Mouse (Mus musculus): ENCODE data around the gene Pdcd7. TPM values are rescaled to one million over a fixed set of nuclear protein-coding genes. Genes with fewer than 3 reads are reported as not detected.

The Pdcd7 gene
- polyA plus RNA-seq (2015; fragmentation: Nextera tagmentation; extraction: Ambion mirVana): 4.3 and 4.6 TPM in 2 replicates

DNA sequence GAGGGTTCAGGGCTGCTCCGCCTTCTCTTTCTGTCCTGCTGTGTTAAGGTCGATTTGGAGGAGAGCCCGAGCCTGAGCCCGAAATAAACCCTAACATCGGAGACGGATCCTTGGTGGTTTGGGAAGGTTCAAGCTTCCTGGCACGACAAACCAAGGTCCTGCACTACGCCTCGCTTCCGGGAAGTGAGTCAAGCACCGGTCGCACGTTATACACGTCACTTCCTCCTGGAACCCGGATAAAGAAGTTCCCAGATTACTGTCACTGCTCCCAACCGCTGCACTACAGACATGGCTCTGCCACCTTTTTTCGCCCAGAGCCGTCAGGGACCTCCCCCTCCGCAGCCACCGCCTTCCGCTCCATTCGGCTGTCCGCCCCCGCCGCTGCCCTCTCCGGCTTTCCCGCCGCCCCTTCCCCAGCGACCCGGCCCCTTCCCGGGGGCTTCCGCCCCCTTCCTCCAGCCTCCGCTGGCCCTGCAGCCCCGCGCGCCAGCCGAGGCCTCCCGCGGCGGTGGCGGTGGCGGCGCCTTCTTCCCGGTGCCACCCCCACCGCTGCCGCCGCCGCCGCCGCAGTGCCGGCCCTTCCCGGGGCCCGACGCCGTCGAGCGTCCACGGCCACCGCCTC, at the start of gene Pdcd7:
Pdcd7 (plus strand) TSS at position 251 of the 622 bp plus-strand sequence.

GRCm38 (mm10) chr9:65360641-65361448, 14.9 kb downstream of the Pdcd7 start, which contains the start of gene Ubap1l:
Ubap1l (plus strand) TSS chr9:65361041.

GRCm38 (mm10) chr9:65391613-65391964, 45.7 kb downstream of the Pdcd7 start, which contains the start of gene Kbtbd13:
Kbtbd13 (minus strand) TSS chr9:65391652.

DNA sequence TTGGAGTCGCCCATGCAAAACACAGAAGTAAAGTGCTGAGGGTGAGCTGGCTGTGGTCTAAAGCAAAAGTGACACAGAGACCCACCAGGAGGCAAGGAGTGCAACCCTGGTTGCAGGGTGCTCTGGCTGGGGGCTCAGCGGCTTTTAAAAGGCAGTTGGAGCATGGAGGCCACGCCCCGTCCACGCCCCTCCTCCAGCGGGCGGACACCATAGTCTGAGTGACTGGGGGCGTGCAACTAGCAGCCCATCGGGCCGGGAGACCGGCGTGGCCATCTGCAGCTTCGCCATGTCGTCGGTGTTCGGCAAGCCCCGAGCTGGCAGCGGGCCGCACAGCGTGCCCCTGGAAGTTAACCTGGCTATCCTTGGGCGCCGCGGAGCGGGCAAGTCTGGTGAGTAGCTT, 52.4 kb downstream of the Pdcd7 start, which contains the start of gene Rasl12:
Rasl12 (plus strand) TSS at position 228 of the 400 bp plus-strand sequence.

Other genes starting within 250 kb of the Pdcd7 start
- 6.2 and 6.6 TPM in 2 replicates for gene Igdcc4, start 244.6 kb upstream of the Pdcd7 start, polyA plus RNA-seq (2015; fragmentation: Nextera tagmentation; extraction: Ambion mirVana)
- gene Igdcc3, start 204.9 kb upstream of the Pdcd7 start, polyA plus RNA-seq (2015; fragmentation: Nextera tagmentation; extraction: Ambion mirVana): 1.2 and 1.5 TPM in 2 replicates
- 2.3 and 2.4 TPM in 2 replicates for gene Parp16, start 150.8 kb upstream of the Pdcd7 start, polyA plus RNA-seq (2015; fragmentation: Nextera tagmentation; extraction: Ambion mirVana)
- gene Cilp, start 80.9 kb upstream of the Pdcd7 start, polyA plus RNA-seq (2015; fragmentation: Nextera tagmentation; extraction: Ambion mirVana): 0.19 and 0.29 TPM in 2 replicates
- 31.5 and 33.3 TPM in 2 replicates for gene Clpx, start 51.8 kb upstream of the Pdcd7 start, polyA plus RNA-seq (2015; fragmentation: Nextera tagmentation; extraction: Ambion mirVana)
- not detected in 2 replicates for gene Ubap1l, start 14.9 kb downstream of the Pdcd7 start, polyA plus RNA-seq (2015; fragmentation: Nextera tagmentation; extraction: Ambion mirVana)
- gene Kbtbd13, start 45.5 kb downstream of the Pdcd7 start, polyA plus RNA-seq (2015; fragmentation: Nextera tagmentation; extraction: Ambion mirVana): 1.7 and 2.0 TPM in 2 replicates
- 10.1 and 11.0 TPM in 2 replicates for gene Rasl12, start 52.4 kb downstream of the Pdcd7 start, polyA plus RNA-seq (2015; fragmentation: Nextera tagmentation; extraction: Ambion mirVana)
- gene Slc51b, start 76.9 kb downstream of the Pdcd7 start, polyA plus RNA-seq (2015; fragmentation: Nextera tagmentation; extraction: Ambion mirVana): not detected in 2 replicates
- 10.7 and 10.9 TPM in 2 replicates for gene Mtfmt, start 89.7 kb downstream of the Pdcd7 start, polyA plus RNA-seq (2015; fragmentation: Nextera tagmentation; extraction: Ambion mirVana)
- gene Spg21, start 114.8 kb downstream of the Pdcd7 start, polyA plus RNA-seq (2015; fragmentation: Nextera tagmentation; extraction: Ambion mirVana): 54.0 and 60.5 TPM in 2 replicates
- 2.9 and 3.0 TPM in 2 replicates for gene Ankdd1a, start 174.1 kb downstream of the Pdcd7 start, polyA plus RNA-seq (2015; fragmentation: Nextera tagmentation; extraction: Ambion mirVana)
- gene Plekho2, start 233.9 kb downstream of the Pdcd7 start, polyA plus RNA-seq (2015; fragmentation: Nextera tagmentation; extraction: Ambion mirVana): 36.9 and 37.9 TPM in 2 replicates
- gene Pif1, start 241.1 kb downstream of the Pdcd7 start, polyA plus RNA-seq (2015; fragmentation: Nextera tagmentation; extraction: Ambion mirVana): 1.9 and 3.0 TPM in 2 replicates

All from urinary bladder, postnatal 0 days (tissue).